Mouse (Mus musculus) megakaryocyte, adult 5-6 weeks (primary cell): ENCODE data around the gene Gm43518. TPM values are rescaled to one million over a fixed set of nuclear protein-coding genes. Genes with fewer than 3 reads are reported as not detected.

Experiments used
- ATAC-seq: 2 replicates; pipeline ENCODE4 v1.8.0; 2016; ENCODE audit warnings: mild to moderate bottlenecking, inconsistent platforms; ENCODE audit not compliant: poor library complexity, severe bottlenecking
- total RNA-seq, 2 experiments: library from RNA; stranded (forward) in 1 of 2; stranded (reverse) in 1 of 2; fragments of 153-499, 151-499 nt in 1 of 2; fragments of 221-1000, 200-1000 nt in 1 of 2; gene quantifications; 2 replicates each; pipeline versions ENCODE4 v1.2.3 to v1.2.4; 2015 to 2017

Gene Gm43518
- total RNA-seq, 2 experiments from 2014 or later = 0.73 TPM; not detected in 1

DNA sequence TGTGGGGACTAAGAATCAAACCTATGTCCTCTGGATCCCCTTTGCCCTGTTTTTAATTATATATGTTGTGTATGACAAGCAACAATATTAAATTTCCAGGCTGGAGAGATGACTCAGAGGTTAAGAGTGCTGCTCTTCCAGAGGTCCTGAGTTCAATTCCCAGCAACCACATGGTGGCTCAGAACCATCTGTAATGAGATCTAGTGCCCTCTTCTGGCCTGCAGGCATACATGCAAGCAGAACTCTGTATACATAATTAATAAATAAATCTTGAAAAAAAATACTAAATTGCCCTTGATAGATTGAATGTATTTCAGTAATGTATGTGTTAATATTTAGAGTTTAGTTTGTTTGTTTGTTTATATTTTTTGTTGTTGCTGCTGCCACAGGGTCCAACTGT is 5.7 kb downstream of the Gm43518 start:
- ATAC-seq = no peak

DNA sequence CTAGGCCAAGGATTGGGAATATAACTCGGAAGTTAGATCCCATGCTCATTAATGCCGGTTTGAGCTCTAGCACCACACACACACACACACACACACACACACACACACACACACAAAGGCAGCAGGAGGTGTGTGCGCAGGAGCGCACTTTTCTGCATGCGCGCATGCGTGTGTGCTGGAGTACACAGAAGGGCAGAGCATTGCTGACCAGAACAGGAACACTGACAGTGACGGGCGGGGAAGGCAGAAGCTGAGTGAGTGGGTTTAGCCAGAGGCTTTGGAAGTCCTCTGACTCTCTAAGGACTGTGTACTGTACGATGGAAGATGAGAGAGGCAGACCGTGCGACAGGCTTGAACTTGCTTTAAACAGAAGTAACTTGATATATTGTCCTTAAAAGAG is 6.3 kb downstream of the Gm43518 start:
- no peak for ATAC-seq

DNA sequence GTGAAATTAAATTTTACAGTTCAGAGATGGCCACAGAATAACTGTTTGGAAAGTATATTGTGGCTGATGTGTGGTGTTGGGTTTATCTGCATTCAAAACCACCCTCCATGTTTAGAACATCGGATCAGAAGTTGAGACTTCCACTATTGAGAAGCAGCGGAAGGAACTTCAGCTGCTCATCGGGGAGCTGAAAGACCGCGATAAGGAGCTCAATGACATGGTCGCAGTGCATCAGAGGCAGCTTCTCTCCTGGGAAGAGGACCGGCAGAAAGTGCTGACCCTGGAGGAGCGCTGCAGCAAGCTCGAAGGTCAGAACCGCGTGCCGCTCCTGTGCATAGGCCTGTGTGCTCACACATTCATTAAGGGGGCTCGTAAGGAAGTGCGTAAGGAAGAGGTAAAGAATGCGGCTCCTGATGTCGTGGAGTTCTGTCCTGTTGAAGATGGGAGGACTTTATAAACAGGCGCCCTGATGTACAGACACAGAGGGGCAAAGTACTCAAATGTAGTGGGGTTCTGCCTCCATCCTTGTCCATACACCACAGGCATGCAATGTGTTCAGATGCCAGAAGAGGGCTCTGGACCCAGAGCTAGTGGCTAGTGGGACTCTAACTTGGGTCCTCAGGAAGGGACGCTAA is 6.9 kb downstream of the Gm43518 start:
- no peak for ATAC-seq

DNA sequence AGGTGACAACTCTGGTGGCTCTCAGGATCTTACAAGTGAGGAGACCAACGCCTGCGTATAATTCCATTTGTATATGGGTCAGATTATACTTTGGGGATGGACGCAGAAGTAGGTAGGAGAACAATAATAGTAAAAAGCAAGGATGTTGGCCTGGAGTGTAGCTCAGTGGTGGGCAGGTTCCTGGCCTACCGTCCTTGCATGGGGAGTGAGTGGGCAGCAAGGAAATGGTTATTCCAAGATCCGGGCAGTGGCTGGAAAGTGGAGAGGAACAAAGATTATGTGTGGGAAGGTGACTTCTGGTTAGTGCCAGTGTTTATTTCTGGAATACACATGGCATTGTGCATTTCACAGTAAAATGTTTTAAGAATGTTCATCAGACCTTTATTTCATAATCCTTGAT is 8.7 kb downstream of the Gm43518 start:
- ATAC-seq = no peak

DNA sequence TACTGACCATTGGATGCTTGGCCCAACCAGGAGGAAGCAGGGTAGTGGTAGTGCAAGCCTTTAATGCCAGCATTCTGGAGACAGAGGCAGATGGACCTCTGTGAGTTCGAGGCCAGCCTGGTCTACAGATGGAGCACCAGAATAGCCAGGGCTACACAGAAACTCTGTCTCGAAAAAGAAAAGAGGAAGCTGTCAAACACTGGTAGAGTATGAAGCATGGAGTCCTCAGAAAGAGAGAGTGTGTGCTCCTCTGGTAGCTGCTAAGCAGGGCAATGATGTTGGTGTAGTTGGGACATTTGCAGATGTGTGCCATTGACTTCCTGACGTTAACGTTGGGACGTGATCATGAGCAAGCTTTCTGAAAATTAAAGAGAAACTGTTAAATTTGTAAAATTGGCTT is 11.3 kb downstream of the Gm43518 start:
- ATAC-seq = peak; percentile 68; the same call in 1 of the 2 replicates

DNA sequence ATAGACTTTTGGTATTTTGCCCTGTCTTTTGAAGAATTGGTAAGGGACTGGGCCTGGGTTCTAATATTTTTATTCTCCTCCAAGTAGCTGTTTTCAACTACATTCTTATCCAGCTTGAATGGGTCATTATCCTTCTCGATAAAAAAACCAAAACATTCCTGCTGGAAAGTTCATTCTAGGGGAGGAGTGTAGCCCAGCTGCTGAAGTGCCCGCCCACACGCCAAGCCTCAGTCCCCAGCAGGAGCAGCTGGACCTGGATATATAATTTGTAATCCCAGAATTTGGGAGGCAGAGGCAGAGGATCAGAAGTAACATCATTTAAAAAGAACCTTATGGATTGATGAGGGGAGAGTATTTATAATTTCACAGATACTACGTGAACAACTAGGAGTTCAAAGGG is 19.3 kb downstream of the Gm43518 start:
- no peak for ATAC-seq

- ATAC-seq = no peak
Observed at GRCm38 (mm10) chr5:123947041-123947761, 20.0 kb downstream of the Gm43518 start.

DNA sequence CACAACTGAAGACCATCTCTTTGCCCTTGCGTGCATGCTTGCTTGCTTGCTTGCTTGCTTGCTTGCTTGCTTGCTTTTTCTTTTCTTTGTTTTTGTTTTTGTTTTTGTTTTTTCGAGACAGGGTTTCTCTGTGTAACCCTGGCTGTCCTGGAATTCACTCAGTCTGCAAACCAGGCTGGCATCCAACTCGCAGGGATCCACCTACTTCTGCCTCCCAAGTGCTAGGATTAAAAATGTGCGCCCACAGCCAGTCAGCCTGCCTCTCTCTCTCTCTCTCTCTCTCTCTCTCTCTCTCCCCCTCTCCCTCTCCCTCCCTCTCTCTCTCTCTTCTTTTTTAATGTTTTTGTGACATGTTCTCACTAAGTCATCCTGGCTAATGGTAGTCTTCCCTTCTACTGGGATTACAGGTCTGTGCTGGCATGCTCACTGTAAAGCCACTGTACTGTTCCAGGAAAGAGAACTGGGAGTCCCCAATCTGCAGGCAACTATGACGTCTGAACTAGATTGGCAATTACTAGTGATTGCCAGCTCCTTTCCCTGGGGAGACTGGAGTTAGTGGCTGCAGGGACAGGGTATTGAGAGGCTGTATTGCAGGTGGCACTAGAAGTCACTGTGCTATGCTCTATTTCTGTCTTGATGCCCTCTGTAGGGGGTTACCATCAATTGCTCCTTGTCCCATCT is 25.3 kb downstream of the Gm43518 start:
- ATAC-seq = no peak

GRCm38 (mm10) chr5:123957213-123957612 is 30.0 kb downstream of the Gm43518 start:
- ATAC-seq = no peak

DNA sequence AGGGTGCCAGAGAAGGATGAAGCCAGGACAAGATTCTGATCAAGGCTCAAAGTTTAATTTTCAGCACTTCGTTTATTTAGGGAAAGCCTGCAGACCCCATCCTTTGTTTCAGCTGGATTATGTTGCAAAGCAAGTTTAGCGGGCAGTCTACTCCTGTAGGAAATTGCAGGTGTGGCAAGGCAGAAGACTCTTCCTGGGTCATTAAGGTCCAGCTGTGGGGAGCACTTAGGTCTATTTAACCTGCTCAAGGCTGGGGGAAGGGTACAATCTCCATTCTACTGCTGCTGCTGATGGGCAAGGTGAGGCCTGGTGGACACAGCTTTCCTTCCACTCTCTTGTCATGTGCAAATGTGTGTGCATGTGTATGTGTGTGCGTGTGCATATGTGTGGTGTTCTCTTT is 31.8 kb downstream of the Gm43518 start:
- no peak for ATAC-seq

- no peak for ATAC-seq
Observed at GRCm38 (mm10) chr5:123960129-123960528, 32.9 kb downstream of the Gm43518 start.

- ATAC-seq = no peak
Observed at GRCm38 (mm10) chr5:123961046-123961445, 33.8 kb downstream of the Gm43518 start.

- no peak for ATAC-seq
Observed at GRCm38 (mm10) chr5:123964208-123964607, 37.0 kb downstream of the Gm43518 start.

DNA sequence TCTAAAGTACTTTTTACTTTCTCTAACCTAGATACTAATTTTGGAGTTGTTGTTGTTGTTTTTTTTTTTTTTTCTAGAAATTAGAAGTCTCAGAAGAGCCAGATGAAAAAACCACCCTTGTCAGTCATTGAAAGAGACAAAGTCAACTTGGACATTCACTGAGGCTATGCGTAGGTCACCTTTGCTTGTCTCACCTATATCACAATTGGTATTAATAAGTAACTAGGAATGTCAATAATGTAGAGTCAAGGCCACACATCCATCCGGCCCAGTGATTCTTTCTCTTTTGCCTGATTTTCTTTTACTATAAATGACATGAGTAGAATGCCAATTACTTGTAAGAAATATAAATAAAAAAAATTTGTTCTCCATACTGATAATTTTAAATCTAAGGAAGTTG is 39.5 kb downstream of the Gm43518 start:
- no peak for ATAC-seq

DNA sequence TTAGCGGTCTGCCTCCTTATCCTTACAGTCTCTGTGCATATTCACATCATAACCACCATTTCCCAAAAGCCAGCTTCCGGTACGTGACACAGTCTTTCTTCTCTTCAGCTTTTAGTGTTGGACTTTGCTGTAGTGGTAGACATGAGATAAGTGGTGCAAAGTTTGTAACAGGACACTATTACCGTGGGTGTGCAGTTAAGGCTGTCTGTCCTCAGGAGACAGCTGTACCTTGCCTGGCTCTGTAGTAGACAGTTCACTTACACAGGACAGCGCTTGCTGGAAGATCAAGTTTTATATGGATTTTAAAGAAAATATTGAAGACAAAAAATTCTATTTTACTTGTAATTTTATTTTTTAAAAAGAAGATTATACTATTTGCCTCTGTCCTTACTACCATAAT is 41.2 kb downstream of the Gm43518 start:
- ATAC-seq = no peak

DNA sequence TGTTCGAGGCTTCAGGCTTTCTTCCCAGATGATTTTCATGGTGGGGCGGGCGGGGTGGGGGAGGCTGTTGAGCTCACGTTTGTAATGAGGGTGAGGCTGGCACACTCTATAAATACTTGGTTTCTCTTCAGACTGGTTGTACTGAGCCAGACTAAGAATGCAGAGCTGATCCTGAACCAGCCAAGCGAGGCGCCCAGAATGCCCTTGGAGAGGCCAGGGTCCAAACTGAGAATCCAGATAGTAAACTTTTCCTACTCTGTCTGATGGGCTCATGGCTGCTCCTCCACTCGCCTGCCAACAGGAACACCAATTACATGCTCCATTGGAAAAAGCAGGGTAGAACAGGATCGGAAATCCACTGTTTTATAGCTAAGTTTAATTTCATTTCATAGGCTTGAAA is 42.0 kb downstream of the Gm43518 start:
- ATAC-seq = no peak

- ATAC-seq = no peak
Observed at GRCm38 (mm10) chr5:123970576-123970975, 43.4 kb downstream of the Gm43518 start.

GRCm38 (mm10) chr5:123972453-123972852 is 45.2 kb downstream of the Gm43518 start:
- ATAC-seq = no peak

DNA sequence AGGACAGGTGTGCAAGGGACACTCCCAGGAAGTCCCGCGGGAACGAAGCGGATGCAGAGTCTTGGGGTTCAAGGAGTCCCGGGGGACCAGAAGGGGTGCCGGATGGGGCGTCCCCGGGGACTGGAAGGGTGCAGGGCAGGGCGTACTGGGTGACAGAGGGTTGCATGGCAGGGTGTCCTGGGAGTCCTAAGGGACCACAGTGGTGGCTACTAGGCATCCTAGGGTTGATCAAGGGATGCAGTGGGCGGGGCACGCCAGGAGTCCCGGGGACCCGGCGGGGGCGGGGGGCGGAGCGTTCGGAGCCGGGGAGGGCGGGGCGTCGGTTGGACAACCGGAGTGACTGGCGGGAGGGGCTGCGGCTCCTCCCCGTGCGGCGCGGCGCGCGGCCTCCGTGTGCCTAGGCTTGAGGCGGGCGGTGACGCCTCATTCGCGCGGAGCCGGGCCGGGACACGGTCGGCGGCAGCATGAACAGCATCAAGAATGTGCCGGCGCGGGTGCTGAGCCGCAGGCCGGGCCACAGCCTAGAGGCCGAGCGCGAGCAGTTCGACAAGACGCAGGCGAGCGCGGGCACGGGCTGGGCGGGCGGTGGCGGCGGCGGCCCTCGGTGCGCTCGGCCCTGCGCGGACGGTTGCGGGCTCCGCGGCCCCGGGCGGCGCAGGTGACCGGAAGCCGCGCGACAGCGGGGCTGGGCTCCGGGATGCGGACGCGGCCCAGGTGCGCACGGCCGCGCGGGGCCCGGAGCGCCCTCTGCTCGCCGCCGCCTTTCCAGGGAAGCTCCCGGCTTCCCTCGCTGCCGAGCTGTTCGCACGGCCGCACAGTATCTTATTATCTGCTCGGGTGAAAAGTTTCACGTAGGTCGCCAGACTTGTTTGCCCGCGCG is 46.3 kb downstream of the Gm43518 start, which contains the start of gene Hip1r:
Gene Hip1r (plus strand): TSS at position 330 of the 880 bp plus-strand sequence.
- ATAC-seq = peak; percentile 58

DNA sequence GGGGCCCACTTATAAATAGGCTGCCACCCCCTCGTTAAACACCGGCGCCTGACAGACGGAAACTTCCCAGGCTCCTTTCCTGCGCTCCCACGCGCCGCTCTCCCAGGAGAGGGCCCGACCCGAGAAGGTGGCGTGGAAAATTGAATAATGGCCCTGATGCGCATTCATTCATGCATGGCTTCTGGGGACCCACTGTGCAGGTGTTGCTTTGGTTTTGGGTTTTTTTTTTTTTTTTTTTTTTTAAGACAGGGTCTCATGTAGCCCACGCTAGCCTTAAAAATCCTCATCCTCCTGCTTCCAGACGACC is 46.9 kb downstream of the Gm43518 start:
- no peak for ATAC-seq

- peak; percentile 77 for ATAC-seq
Observed at GRCm38 (mm10) chr5:123974616-123975111, 47.4 kb downstream of the Gm43518 start.
